Mouse (Mus musculus) lung, adult 2 months (tissue): Measurements from ENCODE around the gene Lrp11. TPM values are rescaled to one million over a fixed set of nuclear protein-coding genes. Genes with fewer than 3 reads are reported as not detected.

Experiments
- DNase-seq: peaks from one replicate; pipeline ENCODE4 v3.0.0; 2022
- H3K4me1 ChIP-seq: fragments of 200-500 bp; 2 replicates; pipeline ENCODE4 v1.6.1; 2011; ENCODE audit warnings: low read length; ENCODE audit not compliant: control insufficient read depth, insufficient read depth
- H3K4me3 ChIP-seq: fragments of 200-500 bp; replicated peaks from 2 replicates; pipeline ENCODE3; 2011; ENCODE audit warnings: low read depth, mild to moderate bottlenecking, control low read depth, low read length; ENCODE audit errors: extremely low read depth
- CTCF ChIP-seq: fragments of 200-500 bp; IDR thresholded peaks from 2 replicates; pipeline ENCODE4 v1.5.1; 2011; ENCODE audit warnings: mild to moderate bottlenecking, low read length, control low read depth; ENCODE audit not compliant: insufficient read depth
- POLR2A ChIP-seq: fragments of 200-500 bp; IDR thresholded peaks from 2 replicates; pipeline ENCODE4 v1.6.1; 2011; ENCODE audit warnings: low read depth, mild to moderate bottlenecking, control low read depth, low read length, borderline replicate concordance; ENCODE audit errors: extremely low read depth
- WGBS: fragments of 180-500 bp; shearing (Covaris S2); methylation state at CpG from one replicate; pipeline ENCODE4 v1.1.7; 2018; 5-methylcytosine and 5-hydroxymethylcytosine counted together
- polyA plus RNA-seq: library from polyadenylated mRNA; depleted of rRNA; stranded (reverse); fragments of >200 nt; gene quantifications from 2 replicates; pipeline ENCODE4 v1.2.3, GENCODE M21; 2012; rRNA removed

The Lrp11 gene
- polyA plus RNA-seq, result 4.0 and 7.4 TPM in 2 replicates

DNA sequence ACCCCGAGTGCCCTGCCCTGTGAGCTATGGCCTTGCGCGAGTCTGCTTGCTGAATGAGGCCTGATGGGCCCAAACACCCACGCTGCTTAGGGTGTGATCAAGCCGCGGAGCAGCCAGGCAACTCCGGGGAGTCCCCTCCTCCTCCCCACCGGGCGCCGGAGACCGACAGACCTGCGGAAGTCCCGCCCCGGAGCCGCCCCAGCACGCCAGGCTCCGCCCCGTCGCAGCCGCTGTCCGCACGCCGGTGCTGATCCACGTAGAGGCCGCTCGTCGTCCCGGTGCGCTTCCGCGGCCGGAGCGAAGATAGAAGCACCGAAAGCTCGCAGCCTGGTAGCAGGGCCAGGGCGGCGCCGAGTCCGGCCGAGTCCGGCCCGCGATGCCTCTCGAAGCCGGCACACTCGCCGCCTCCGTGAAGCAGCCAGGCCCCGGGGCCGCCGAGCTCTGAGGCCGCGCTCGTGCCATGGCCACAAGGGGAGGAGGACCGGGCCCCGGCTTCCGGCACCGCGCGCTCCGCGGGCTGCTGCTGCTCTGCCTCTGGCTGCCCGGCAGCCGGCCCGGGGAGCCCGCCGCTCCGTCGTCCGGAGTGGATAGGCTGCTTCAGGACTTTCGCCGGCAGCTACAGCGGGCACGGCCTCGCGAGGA, at the start of gene Lrp11:
TSS of gene Lrp11 (plus strand) at position 209 of the 642 bp plus-strand sequence.
- H3K4me1 ChIP-seq, result peaks cover 3% of the 10 kb centered on the region; the same call in 1 of the 2 replicates
- no peak for TF ChIP-seq CTCF
- peak; percentile 48; the same call in 1 of the 2 replicates for TF ChIP-seq POLR2A
- H3K4me3 ChIP-seq, result peak within 1 kb of the TSS; percentile 62
- WGBS, result under 1% methylated on average over 76 of the region's 76 CpGs
- peak; percentile 94 for DNase-seq

DNA sequence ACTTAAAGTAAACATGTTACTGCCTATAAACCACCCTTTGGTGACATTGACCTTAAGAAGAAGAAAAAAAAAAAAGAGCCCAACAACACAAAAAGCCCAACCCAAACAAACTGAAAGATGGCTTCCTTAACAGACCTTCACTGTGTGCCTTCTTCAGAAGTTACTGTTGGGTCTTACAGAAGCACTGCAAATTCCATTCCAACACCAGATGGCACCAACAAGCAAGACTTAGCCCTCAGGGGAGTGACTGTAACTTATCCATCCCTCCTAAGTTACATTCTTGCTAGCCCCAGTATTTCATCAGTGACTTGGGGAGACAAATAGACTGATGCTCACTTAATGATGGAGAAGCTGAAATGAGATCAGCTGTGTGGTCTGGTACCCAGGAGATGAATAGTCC, 11.6 kb upstream of the Lrp11 start:
- no peak for DNase-seq
- no peak overlapping the region for H3K4me3 ChIP-seq
- no peak for TF ChIP-seq CTCF
- no peak for TF ChIP-seq POLR2A
- H3K4me1 ChIP-seq, result no peaks in the 10 kb centered on the region

DNA sequence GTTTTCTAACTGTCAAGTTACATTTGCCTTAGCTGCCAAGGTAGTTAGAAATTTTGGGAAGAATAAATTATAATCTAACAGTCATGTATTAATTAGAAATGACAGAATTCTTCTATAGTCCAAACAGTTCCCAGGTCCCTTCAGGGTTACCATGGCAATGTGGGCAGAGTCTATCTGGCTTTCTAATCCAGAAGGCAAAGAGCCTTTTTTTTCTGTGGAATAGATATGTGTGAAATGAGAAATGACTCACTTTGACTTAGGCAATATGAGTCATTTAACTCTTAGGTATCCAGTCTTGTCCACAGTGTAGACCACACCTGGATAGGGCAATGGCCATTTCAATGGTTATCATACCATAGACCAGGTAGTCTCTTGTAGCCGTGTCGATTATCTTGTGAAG, 8.2 kb upstream of the Lrp11 start:
- Histone ChIP-seq H3K4me3 (no peak overlapping the region), H3K4me1 (no peaks in the 10 kb centered on the region)
- no peak for DNase-seq
- TF ChIP-seq CTCF, result no peak
- no peak for TF ChIP-seq POLR2A
- 86% methylated on average over 2 of the region's 2 CpGs for WGBS

DNA sequence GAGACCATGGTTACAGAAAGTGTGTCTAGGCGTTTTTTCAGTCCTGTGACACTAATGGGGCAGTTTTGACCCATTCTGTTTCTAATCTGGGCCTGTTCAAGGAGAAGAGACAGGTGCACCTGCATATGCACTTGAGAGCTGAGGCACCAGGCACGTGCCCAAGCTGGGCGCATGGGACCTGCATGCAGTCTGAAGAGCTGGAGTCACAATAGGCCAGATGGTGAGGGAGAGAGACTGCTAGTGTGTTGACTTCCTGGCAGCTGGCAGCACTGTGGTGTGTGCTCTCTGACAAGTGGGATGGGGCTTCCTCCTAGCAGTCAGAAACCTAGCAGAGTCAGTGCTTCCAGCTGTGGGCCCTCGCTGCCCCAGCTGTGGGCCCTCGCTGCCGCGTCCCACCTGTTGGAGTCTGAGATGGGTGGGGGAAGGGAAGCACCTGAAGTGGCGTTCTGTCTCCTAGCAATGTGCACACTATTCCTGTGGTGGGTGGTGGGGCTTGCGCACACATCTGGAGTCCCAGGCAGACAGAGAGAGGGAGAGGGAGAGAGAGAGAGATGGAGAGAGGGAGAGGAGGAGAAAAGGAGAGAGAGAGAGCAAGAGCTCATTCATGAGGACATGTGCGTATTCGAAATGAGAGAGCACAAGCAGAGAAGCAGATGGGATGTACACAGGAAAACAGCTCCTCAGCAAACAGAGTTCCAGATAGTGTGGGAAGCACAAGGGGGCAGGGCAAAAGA, 7.3 kb upstream of the Lrp11 start:
- DNase-seq, result no peak
- WGBS, result 17% methylated on average over 11 of the region's 11 CpGs

DNA sequence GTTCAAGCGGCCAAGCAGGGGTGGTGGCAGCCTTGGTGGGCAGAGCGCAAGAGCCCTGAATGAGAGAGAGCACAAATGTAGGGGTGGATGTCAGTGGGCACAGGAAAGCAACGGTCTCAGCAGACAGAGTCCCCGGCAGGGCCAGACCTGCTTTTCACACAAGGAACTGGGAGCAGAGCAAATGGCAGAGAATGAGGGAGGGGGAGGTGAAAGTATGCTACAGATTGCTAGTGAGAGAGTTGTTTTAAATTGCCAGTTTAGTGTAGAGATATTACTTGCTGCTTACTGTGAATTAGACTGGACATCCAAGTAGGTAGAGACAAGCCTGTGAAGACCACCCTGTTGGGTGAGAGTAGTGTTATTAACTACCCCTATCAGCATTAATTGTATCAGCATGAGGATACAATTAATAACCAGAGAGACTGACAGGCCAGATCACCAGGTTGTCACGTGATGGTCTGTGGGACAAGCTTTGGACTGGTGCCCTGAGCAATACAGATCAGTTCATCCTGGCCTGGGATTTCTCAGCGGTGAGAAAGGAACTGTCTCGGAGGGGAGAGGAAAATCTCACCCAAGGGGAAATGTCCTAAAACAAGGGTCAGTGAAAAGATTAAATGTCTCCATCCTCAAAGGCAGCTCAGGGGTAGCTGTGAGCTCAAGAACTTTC, 6.6 kb upstream of the Lrp11 start:
- 30% methylated on average over 7 of the region's 7 CpGs for WGBS
- TF ChIP-seq POLR2A (no peak), CTCF (no peak)
- Histone ChIP-seq H3K4me1 (no peaks in the 10 kb centered on the region), H3K4me3 (no peak overlapping the region)
- DNase-seq, result no peak

More for the DNA sequence above, 7.3 kb upstream of the Lrp11 start:
- Histone ChIP-seq H3K4me3 (no peak overlapping the region), H3K4me1 (no peaks in the 10 kb centered on the region)
- TF ChIP-seq CTCF (no peak), POLR2A (no peak)

DNA sequence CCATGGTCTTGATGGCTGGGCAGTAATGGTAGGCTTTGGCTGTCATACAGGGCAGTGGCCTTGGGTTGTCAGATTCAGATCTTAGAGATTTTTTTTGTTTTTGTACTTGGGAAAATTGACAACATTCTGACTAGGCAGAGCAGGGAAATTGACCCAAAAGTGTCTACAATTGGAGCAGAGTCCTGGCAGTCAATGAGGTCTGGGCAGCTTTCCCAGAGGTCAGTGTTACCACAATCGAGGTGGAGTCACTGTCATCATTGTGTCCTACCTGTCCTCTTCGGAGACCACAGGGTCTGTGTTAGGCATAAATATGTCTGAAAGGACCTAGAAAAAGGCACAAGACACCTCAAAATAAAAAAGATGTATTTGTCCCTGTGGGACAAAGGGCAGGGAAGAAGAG, 2.8 kb upstream of the Lrp11 start:
- 35% methylated on average over 2 of the region's 2 CpGs for WGBS
- TF ChIP-seq CTCF (no peak), POLR2A (no peak)
- Histone ChIP-seq H3K4me3 (no peak overlapping the region), H3K4me1 (peaks cover 3% of the 10 kb centered on the region; the same call in 1 of the 2 replicates)
- no peak for DNase-seq

DNA sequence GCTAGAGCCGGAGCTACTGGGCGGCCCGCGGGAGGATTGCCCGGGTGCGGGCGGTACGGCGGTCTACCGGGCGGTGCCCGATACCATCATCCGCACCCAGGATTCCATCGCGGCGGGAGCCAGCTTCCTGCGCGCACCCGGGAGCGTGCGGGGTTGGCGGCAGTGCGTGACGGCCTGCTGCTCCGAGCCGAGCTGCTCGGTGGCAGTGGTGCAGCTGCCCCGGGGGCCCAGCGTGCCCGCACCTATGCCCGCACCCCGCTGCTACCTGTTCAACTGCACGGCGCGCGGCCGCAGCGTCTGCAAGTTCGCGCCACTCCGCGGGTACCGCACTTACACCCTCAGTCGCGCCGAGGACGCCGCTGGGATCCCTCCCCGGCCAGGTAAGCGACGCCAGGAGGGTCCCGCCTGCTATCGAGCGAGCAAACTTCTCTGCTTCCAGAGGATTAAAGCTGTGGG, 662 bp downstream of the Lrp11 start:
- peak overlapping the region; percentile 57 for H3K4me3 ChIP-seq
- TF ChIP-seq CTCF, result no peak
- TF ChIP-seq POLR2A, result no peak
- under 1% methylated on average over 54 of the region's 54 CpGs for WGBS
- H3K4me1 ChIP-seq, result peaks cover 3% of the 10 kb centered on the region; the same call in 1 of the 2 replicates
- no peak for DNase-seq

DNA sequence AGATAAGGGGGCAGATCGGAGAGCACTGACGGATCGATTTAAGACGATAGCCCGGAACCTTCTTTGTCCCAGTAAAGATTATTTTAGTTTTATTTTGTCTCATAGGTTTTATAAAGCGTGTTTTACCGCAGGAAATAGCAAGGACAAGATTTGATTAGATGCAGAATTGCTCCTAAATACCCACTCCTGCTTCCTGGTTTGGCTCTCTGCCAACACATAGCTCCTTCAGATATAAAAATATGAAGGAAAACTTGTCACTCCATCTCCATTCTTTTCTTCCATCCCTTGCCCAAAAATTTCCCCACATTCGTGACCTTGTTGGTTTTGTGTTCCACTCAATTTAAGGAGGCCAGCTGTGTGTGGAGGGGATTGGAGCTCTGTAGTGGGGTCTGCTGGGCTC, 1.2 kb downstream of the Lrp11 start:
- TF ChIP-seq POLR2A, result no peak
- TF ChIP-seq CTCF, result no peak
- Histone ChIP-seq H3K4me3 (no peak overlapping the region), H3K4me1 (peaks cover 3% of the 10 kb centered on the region; the same call in 1 of the 2 replicates)
- WGBS, result 9% methylated on average over 8 of the region's 8 CpGs
- no peak for DNase-seq

DNA sequence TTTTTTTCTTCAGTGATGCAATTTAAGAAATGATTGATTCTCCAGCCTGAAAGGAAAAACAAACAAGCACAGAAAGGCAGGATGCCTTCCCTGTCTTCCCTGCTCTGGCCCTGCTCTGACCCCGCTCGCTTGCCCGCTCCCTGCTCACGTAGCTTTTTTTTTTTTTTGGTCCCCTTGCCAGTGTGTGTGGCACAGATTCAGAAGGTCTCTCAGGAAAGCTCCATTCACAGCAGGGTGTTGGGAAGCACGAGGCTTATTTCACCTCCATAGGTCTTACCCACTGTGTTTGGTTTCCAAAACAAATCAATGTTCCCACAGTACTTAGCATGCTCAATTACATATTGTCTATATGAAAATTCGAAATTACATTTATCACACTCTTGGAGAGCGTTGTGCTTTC, 5.2 kb downstream of the Lrp11 start:
- 40% methylated on average over 7 of the region's 7 CpGs for WGBS
- Histone ChIP-seq H3K4me3 (no peak overlapping the region), H3K4me1 (peaks cover 3% of the 10 kb centered on the region; the same call in 1 of the 2 replicates)
- DNase-seq, result no peak
- no peak for TF ChIP-seq POLR2A
- no peak for TF ChIP-seq CTCF
